Mouse (Mus musculus) ES-Bruce4 (cell line): ENCODE data around the gene Cyp27b1.

ENCODE experiments used
- EP300 ChIP-seq: IDR thresholded peaks from 2 replicates; pipeline ENCODE4 v1.6.1; 2011; ENCODE audit warnings: low read depth, low read length; ENCODE audit not compliant: insufficient read depth
- POLR2A ChIP-seq: IDR thresholded peaks from one replicate; pipeline ENCODE4 v1.8.1; 2011; ENCODE audit warnings: low read length; ENCODE audit not compliant: insufficient read depth

GRCm38 (mm10) chr10:127063239-127063872 is 15.3 kb downstream of the Cyp27b1 start, which contains the start of gene Cdk4:
- TF ChIP-seq POLR2A (no peak), EP300 (peak; percentile 81)
